Mouse (Mus musculus) midbrain, embryonic 10.5 days (tissue): ENCODE results near the gene Pstk. TPM values are rescaled to one million over a fixed set of nuclear protein-coding genes. Genes with fewer than 3 reads are reported as not detected.

ENCODE experiments used
- DNase-seq: peaks from one replicate; pipeline ENCODE4 v3.0.0-alpha.2; 2017; ENCODE audit warnings: low spot score
- H3K27ac ChIP-seq: fragments of 300-500 bp; sonication (generic); replicated peaks from 2 replicates; pipeline ENCODE4 v1.5.1; 2016; ENCODE audit warnings: mild to moderate bottlenecking
- H3K27me3 ChIP-seq: fragments of 300-500 bp; sonication (generic); 2 replicates; pipeline ENCODE4 v1.6.1; 2016; ENCODE audit warnings: low read depth, mild to moderate bottlenecking; ENCODE audit not compliant: poor library complexity, severe bottlenecking
- H3K36me3 ChIP-seq: fragments of 300-500 bp; sonication (generic); 2 replicates; pipeline ENCODE4 v1.6.1; 2016; ENCODE audit warnings: mild to moderate bottlenecking, moderate library complexity
- H3K4me1 ChIP-seq: fragments of 300-500 bp; sonication (generic); 2 replicates; pipeline ENCODE4 v1.6.1; 2016
- H3K4me3 ChIP-seq: fragments of 300-500 bp; sonication (generic); 2 replicates; pipeline ENCODE4 v1.5.1; 2016; ENCODE audit warnings: mild to moderate bottlenecking, moderate library complexity
- H3K9me3 ChIP-seq: fragments of 300-500 bp; sonication (generic); replicated peaks from 2 replicates; pipeline ENCODE4 v1.6.1; 2016; ENCODE audit warnings: mild to moderate bottlenecking
- WGBS: fragments of 180-500 bp; shearing (Covaris S2); methylation state at CpG from one replicate; pipeline ENCODE4 v1.1.7; 2016; 5-methylcytosine and 5-hydroxymethylcytosine counted together
- polyA plus RNA-seq: library from polyadenylated mRNA; unstranded; fragments of >200 nt; fragmentation: Nextera tagmentation; extraction: Ambion mirVana; gene quantifications from 2 replicates; pipeline ENCODE4 v1.2.1, GENCODE M21; 2016

Pstk gene
- polyA plus RNA-seq, 1 experiment from 2014 or later: 76.0 TPM

DNA sequence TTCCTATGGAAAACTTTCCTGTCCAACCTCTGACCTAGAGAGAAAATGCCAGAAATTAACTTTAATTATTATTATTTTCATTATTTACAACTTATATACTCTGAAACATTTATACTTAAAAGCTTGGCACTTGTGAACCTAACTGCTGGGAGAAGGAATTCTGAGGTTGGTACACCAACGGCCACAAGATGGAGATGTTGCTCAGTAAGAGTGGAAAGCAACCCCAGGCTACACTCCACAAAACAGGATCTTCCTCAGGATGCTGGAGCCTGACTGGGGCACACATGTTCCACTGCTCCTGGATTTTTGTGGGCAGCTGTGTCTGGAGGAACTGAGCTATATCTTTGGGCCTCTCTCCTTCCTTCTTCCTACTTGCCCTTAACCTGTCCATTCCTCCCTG is 61.3 kb downstream of the Pstk start:
- Histone ChIP-seq H3K36me3 (peaks cover 20% of the 10 kb centered on the region), H3K9me3 (no peaks in the 10 kb centered on the region), H3K4me3 (no peak overlapping the region), H3K27me3 (no peaks in the 10 kb centered on the region), H3K27ac (no peak overlapping the region), H3K4me1 (no peaks in the 10 kb centered on the region)
- DNase-seq: peak; percentile 41
- 31% methylated on average over 1 of the region's 1 CpGs for WGBS

DNA sequence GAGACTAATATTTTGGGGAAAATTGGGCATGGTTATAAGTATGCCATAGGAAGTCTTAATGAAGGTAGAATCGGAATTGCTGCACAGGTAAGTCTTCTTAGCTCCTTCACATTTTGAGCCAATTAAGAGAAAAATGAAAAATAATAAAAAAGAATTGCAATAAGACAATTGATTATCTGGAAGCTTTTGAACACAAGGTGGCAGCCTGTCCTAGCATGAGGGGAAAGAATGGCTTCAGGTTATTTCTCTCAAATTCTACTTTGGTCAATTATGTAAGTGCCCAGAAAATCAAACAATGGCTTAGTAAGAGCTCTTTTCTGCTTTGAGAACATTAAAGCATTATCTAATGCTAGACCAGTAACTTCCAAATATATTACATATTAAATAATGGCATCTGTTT is 63.3 kb downstream of the Pstk start:
- DNase-seq: no peak
- H3K27ac ChIP-seq: no peak overlapping the region
- H3K4me1 ChIP-seq: no peaks in the 10 kb centered on the region
- H3K27me3 ChIP-seq: no peaks in the 10 kb centered on the region
- H3K9me3 ChIP-seq: no peaks in the 10 kb centered on the region
- peaks cover 17% of the 10 kb centered on the region for H3K36me3 ChIP-seq
- H3K4me3 ChIP-seq: no peak overlapping the region
- 81% methylated on average over 1 of the region's 1 CpGs for WGBS

DNA sequence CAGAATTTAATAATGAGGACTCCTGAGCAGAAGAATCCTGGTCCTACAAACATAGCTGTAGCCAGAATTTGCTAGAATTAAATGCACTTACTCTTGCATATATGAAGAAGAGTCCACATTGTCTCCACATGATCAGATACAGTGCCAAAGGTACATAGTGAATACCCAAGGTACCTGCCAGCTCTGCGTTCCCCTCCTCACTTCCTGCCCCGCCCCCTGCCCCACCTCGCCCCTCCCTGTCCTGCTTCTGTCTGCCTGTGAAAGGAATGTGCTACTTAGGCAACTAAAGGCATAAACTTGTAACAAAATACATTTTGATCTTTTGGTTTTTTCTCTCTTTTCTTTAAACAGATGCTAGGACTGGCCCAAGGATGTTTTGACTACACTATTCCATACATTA is 66.1 kb downstream of the Pstk start:
- 78% methylated on average over 3 of the region's 3 CpGs for WGBS
- Histone ChIP-seq H3K9me3 (no peaks in the 10 kb centered on the region), H3K27me3 (no peaks in the 10 kb centered on the region), H3K4me1 (no peaks in the 10 kb centered on the region), H3K4me3 (no peak overlapping the region), H3K36me3 (peaks cover 5% of the 10 kb centered on the region; the same call in 1 of the 2 replicates), H3K27ac (no peak overlapping the region)
- DNase-seq: no peak

Other genes with a start within 250 kb of the Pstk start
- gene 4933402N03Rik, start 224.8 kb upstream of the Pstk start, polyA plus RNA-seq: not detected in 2 replicates
- gene 5430419D17Rik, start 196.7 kb upstream of the Pstk start, polyA plus RNA-seq: not detected in 2 replicates
- 0.06 TPM in 1 of 2 replicates, not detected in the other for gene Cuzd1, start 48.8 kb upstream of the Pstk start, polyA plus RNA-seq
- not detected in 2 replicates for gene Fam24b, start 41.6 kb upstream of the Pstk start, polyA plus RNA-seq
- not detected in 2 replicates for gene Fam24a, start 37.3 kb upstream of the Pstk start, polyA plus RNA-seq
- 22.9 and 24.0 TPM in 2 replicates for gene 2310057M21Rik, start 8.4 kb upstream of the Pstk start, polyA plus RNA-seq
- gene Ikzf5, start 39.4 kb downstream of the Pstk start, polyA plus RNA-seq: 15.6 and 18.7 TPM in 2 replicates
- 64.1 and 83.5 TPM in 2 replicates for gene Acadsb, start 39.5 kb downstream of the Pstk start, polyA plus RNA-seq
- gene Hmx3, start 171.7 kb downstream of the Pstk start, polyA plus RNA-seq: not detected in 2 replicates
- gene Hmx2, start 177.6 kb downstream of the Pstk start, polyA plus RNA-seq: 0.07 TPM in 2 replicates
- 323 and 340 TPM in 2 replicates for gene Bub3, start 189.1 kb downstream of the Pstk start, polyA plus RNA-seq